Mouse (Mus musculus): ENCODE results near the gene Pnkd. TPM values are rescaled to one million over a fixed set of nuclear protein-coding genes. Genes with fewer than 3 reads are reported as not detected.

The Pnkd gene
- total RNA-seq (2022), result 100 to 1,000 TPM; 170 to 190 (median 177) TPM

DNA sequence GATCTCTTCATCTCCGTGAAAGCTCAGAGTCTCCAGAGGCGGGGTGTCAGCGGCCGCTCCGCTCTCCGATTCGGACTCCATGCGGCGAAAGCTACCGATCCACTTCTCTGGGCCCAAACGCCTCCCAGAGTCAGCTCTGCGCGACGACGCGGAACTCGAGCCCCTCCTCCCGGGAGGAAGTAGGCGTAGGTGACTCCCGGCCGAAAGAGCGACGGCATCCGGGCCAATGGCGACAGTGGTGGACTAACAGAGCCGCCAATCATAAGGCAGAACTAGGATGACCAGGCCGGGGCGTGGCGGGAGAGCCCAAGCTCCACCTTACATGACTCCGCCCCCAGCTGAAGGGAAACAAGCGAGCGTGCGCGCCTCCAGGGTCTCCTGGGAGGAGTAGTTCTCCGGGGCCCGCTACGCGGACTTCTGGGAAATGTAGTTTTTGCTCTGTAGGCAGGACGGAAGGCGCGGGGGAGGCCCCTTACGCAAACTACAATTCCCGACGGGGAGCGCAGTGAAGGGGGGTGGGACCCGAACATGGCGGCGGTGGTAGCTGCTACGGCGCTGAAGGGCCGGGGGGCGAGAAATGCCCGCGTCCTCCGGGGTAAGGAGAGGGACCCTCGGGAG lies at the start of gene Pnkd, which contains the start of gene Aamp:
Pnkd (plus strand) TSS at position 388 of the 618 bp plus-strand sequence.
Aamp (minus strand) TSS at position 196 of the 618 bp plus-strand sequence.
- peak; percentile 100 for DNase-seq (ENCODE audit: low spot score in 2 of 2)

DNA sequence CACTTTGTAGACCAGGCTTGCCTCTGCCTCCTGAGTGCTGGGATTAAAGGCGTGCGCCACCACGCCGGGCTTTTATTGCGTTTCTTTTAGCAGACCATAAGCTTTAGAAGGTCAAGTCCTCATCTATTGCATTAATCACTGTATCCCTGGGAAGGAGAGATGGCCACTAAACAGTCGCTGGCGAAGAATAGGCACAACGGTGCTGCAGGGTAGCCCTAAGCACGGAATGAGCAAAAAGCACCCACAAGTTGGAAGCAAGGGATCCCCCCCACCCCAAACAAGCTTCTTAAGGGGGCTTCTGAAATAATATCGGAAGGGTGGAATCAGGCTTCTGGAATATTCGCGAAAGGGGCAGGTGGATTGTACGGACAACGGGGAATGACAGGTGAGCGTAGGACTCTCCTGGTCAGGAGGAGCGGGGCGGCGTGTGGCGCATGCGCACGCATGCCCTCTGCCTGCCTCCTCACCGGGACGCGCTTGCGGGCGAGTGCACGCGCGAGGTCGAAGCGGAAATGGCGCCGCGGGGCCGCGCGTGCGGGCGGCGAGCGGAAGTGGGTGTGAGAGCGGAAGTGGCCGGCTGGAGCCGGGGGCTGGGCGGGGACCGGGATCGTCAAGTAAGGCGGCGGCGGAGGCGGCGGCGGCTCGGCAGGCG lies 48.7 kb upstream of the Pnkd start, which contains the start of gene Arpc2:
Arpc2 (plus strand) TSS at position 147 of the 652 bp plus-strand sequence.
- peak; percentile 92 to 95 for DNase-seq (ENCODE audit: low spot score in 2 of 2)

DNA sequence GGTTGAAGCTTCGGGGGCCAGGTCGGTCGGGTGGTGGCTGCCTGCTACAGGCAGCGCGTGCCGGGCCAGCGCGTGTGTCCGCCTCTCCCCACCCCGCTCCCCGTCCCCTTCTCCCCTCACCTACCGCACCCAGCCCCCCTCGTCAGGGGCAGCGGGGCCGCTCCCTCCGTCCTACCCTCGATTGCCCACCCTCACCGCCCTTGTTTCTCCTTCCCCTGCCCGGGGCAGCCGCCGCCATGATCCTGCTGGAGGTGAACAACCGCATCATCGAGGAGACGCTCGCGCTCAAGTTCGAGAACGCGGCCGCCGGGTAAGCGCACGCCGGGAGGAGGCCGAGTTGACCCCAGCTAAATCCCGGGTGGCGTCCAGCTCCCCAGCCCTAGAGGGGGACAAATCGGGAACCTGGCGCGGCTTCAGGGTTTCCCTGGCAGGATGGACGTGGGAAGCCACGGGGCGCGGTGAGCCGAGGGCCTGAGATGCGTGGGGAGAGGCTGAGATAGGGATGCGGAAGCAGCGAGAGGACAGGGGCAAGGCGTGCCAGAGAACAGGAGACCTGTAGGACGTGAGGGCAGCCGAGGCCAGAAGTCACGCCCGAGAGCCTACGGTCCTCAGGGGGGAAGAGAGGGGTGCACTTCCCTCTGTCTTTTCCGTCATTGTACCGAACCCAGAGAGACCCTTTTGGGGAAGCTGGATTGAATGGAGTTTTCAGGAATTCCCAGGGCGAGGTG lies 48.0 kb upstream of the Pnkd start:
- DNase-seq (ENCODE audit: low spot score in 2 of 2), result peak in 1 of 2 experiments; percentile 23

DNA sequence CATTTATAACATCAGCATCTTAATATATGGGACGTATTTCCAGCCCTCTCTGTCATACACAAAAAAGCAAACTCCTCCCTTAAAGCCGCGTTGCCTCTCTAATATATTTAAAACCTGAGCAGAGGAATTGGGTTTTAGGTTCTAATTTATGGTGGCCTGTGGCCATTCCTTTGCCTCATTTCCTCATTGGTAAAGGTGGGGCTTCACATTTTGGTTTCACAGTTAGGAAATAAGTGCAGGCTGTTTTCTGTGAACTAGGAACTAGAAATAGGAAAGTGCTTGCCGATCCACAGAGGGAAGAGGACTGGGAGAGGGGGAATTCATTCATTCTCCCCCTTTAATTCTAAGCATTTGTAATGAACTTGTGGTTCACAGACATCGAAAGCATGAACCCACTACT lies 47.1 kb upstream of the Pnkd start:
- DNase-seq (ENCODE audit: low spot score in 2 of 2), result no peak

DNA sequence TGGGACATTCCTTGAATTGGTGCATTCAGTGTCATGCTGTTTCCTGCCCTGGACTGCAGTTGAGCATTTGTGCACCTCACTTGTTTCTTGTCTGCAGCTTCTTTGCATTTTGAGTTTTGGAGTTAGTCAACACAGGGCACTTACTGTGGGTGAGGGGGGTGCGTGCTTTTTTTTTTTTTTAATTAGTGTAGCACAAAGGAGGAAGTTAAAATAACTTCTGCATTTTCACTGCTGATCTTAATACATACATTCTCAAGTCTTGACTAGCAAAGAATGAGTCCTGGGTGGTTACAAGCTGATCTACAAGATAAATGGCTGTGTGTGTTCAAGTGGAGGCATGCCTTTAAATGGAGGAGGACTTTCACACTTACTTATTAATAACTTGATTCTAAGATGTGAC lies 46.6 kb upstream of the Pnkd start:
- no peak for DNase-seq (ENCODE audit: low spot score in 2 of 2)

DNA sequence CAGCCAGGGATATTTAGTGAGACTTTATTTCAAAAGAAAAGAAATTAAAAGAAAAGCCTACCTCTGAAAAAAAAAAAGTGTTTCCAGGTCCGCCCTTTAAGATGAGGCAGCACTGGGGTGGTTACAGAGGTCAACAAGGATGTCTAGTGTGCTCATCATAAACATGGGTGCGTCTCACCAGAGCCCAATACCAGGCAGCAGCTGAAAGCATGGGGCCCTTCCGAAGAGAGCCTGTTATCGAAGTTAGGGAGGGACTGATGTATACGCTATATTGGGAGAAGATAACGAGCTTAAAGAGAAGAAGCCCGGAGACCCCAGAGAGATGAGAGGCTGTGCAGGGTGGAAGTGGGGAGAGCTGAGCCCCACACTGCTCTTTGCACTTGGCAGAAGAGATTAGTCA lies 45.6 kb upstream of the Pnkd start:
- no peak for DNase-seq (ENCODE audit: low spot score in 2 of 2)

DNA sequence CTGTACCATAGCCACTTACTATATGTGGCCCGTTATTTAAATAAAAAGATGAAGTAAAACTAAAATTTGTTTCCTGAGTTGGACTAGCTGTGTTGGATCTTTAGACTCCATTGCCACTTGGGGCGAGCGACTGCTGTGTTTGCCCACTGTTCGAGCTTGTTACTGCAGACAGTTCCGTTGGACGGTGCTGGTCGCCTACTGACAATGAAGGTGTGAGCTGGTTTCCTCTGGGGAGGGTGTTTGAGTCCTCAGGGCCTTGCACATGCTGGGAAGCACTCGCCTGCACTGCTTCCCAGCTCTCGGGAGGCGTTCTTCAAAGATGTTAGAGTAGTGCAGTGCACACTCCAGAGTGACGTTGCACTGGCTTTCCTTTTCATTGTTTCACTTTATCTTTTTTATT lies 45.1 kb upstream of the Pnkd start:
- DNase-seq (ENCODE audit: low spot score in 2 of 2), result peak in 1 of 2 experiments; percentile 23

DNA sequence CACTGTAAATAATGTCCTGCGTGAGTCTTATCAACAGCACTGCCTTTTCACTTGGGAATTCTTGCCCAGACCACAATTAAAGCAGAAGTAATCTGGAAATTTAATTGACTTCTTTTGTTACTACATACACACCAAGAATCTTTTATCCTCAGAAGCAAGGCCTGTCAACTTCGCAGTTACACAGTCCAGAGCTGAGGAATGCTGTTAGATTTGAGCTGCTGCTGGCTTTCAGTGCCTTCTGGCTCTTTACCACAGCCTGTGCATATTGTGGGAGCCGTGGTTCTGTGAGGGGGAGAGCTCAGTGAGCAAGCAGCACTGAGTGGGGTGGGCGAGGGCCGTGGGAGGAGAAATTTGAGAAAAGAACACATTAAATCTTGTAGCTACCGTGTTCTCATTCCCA lies 44.4 kb upstream of the Pnkd start:
- peak; percentile 77 to 80 for DNase-seq (ENCODE audit: low spot score in 2 of 2)

DNA sequence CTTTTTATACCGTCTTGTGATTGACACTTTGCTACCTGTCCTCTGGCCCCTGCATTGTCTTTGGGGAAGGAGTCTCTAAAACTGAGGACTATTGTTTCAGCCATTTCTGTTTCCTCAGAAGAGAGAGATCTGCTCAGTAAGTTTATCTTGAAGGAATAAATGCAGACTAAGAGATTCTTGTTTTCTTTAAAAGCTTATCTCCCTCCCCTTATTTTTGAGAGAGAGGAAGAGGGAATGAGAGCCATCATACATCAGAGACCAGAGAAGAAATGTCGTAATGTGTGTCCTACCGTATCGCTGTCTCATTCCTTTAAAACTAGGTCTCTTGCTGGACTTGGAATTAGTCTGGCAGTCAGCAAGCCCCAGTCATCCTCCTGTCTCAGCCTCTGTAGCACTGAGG lies 43.9 kb upstream of the Pnkd start:
- DNase-seq (ENCODE audit: low spot score in 2 of 2), result no peak

DNA sequence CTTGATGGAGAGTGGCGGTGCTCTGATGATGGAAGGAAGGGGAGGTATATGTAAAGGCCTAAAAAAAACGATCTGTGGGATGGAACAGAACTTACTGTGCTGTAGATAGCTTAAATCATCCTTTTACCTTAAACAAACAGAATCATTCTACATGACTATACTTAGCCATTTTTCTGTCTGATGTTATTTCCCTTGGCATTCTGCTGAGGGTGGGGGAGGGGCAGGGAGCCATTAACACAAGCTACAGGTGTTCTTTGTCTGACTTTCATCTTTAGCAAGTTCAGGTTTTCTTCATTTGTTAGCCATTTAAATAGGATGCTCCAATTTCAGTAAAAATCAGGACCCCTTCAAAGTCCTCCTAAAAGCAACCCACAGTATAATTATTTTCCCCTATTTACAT lies 39.2 kb upstream of the Pnkd start:
- no peak for DNase-seq (ENCODE audit: low spot score in 2 of 2)

DNA sequence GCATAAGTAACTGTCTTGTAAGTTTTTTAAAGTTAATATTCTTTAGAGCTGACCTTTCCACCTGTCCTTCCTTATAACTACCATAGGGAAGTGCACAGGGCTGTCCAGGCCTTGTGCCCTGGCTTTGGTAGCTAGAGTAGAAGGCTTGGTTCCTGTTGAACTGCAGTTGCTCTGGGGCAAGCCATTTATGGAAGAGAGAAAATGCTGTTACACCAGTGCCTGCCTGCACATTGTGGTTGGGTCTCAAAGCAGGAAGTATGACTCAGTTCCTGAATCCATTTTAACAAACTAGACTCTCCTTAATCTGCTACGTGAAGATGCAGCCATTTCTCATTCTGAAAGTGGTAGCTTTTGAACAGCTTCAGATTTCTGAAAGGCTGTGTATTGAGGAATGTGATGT lies 35.9 kb upstream of the Pnkd start:
- DNase-seq (ENCODE audit: low spot score in 2 of 2), result no peak

DNA sequence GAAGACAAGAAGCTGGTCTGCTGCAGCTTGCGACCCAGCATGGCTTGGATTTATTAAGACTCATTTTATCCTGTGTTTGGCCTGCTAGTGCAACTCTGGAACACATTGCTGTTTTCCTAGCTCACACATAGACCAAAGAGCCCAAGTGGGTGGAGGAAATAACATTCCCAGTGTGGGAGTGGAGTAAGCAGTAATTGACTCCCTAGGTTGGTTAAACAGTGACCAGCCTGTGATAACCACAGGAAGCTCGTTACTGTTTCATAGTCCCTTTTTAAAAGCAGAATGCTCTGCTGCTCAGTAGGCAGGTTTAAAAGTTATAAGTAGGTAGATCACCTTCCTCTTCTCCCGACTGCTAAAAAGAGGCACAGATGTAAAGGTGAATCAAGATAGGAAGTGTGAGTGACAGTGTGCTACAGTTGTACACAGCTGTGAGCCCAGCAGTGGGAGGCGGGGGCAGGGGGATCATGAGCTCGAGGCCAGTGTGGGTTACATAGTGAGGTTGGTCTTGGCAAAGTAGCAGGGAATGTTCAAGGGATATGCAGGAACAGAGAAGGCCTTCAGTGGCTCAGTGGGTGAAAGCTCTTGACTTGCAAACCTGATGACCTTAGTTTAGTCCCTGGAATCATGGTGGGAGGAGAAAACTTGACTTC lies 35.3 kb upstream of the Pnkd start:
- no peak for DNase-seq (ENCODE audit: low spot score in 2 of 2)

DNA sequence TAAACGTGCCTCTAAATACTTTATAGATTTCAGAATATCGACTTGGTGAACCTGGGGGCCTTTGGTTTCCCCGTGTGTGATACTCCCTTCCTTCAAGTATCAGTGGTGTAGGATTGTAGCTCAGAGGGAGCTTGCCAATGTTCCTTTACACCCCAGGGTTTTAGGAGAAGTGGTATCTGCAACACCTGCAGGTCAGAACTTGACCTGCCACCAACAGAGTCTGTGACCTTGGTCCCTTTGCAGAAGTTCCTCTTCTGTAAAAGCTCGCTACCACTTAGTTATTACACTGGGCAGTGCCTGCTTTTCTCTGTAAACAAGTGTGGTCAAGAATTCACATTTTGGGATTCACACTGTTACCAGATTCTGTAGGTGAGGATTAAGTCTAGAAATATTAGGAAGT lies 34.6 kb upstream of the Pnkd start:
- DNase-seq (ENCODE audit: low spot score in 2 of 2), result no peak

DNA sequence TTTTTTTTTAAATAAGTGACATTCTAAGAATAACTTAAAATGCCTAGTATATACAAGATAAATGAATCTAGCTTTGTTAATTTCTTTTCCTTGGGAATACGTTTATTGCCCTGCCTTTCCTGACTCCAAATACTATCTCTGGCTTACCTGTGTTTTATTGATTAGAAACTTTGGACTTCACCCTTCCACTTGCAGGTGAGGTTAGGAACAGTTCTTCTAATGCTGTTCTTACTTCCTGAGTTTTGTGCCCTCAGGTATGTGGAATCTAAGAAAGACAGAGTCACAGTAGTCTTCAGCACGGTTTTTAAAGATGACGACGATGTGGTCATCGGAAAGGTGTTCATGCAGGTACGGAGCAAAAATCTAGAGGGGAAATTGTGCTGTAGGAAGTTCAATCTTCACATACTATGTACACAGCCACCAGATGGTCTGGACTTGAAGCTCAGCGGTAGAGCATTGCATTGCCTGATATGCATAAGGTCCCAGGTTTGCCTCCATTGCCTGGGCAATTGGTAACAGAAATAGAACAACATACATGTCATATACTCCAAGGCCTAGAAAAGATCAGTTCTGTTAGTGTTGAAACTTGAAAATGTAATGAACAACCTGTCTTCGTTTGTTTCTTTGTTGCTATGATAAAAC lies 28.9 kb upstream of the Pnkd start:
- DNase-seq (ENCODE audit: low spot score in 2 of 2), result no peak

DNA sequence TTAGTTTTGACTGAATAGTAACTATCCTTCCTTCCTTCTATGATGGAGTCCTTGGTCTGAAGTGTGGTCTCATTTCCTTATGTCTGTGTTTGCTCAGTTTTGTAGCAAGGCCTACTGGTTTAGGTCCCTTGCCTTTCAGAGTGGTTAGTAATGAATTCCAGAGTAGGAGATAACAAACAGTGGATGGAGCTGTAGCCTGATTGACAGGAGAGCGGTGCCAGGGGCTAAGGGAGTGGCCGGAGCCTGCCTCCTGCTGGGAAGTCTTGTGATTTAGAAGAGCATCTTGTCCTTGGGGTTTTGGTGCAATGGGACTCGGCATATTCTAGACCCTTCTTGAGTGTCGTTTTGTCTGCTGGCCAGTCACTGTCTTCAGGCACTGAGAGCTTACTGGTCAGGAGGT lies 27.9 kb upstream of the Pnkd start:
- no peak for DNase-seq (ENCODE audit: low spot score in 2 of 2)

DNA sequence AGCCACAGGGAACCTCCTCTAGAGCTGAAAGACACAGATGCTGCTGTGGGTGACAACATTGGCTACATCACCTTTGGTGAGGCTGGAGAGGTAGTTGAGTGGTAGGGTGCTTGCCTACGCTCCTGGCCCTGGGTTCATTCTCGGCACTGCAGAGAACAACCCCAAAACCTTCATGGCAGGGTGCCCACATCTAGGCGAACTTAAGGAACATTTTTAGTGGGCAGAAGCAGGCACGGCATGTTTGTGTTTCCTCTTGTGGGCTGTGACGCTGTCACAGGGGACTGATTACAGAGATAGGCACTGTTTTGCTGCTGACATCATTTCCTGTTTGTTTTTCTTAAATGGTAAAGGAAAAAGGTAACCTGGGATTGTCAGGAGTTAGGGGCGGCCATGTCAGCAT lies 22.2 kb upstream of the Pnkd start:
- DNase-seq (ENCODE audit: low spot score in 2 of 2), result no peak

DNA sequence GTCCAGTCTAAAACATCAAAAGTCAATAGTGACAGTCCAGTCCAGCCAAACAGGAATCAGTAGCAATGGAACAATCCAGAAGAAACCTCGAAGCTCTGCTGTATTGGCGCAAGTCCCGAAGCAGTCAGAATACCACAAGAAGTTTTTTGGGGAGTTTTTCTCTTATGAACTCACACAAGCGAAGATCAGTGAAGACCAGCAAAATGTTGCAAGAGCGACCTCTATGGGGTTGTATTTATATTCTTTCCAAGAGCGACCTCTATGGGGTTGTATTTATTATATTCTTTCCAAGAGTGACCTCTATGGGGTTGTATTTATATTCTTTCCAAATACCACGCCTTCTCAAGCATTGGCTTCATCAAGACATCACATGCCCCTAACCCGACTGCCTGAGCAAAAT lies 16.0 kb upstream of the Pnkd start:
- no peak for DNase-seq (ENCODE audit: low spot score in 2 of 2)

DNA sequence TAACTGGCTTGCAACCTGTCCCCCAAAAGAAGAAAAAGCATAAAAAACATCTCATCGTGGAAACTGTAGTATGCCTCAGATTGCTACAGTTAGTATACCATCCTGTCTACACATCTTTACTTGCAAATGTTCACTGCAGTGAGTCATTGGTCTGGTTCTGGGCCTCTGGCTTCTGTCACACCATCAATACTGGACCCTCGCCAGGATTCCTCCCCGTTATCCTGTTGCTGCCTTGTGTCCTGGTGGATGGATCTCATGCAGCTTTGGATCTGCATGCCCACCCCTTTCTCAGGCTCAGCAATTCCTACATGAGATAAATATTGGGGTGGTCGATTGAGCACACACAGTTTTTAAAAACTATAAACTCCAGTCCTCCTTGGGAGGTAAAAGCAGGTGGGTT lies 13.1 kb upstream of the Pnkd start:
- DNase-seq (ENCODE audit: low spot score in 2 of 2), result no peak

DNA sequence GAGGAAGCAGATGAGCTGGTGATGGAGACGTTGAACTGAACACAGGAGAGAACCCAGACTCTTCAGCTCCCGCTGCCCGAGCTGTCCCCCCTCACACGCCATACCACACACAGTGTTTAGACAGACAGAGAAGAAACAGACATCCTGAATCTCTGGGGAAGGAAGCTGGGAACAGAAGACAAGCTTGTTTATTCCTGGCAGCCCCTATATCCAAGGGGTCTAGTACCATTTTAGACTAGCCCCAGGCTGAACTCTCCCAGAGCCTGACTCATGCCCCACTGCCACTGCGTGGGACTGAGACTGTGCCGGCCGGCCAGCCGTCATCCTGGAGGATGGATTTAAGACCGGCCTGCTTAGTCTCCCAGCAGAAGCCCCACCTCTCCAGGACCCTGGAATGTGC lies 9.7 kb upstream of the Pnkd start:
- DNase-seq (ENCODE audit: low spot score in 2 of 2), result no peak

DNA sequence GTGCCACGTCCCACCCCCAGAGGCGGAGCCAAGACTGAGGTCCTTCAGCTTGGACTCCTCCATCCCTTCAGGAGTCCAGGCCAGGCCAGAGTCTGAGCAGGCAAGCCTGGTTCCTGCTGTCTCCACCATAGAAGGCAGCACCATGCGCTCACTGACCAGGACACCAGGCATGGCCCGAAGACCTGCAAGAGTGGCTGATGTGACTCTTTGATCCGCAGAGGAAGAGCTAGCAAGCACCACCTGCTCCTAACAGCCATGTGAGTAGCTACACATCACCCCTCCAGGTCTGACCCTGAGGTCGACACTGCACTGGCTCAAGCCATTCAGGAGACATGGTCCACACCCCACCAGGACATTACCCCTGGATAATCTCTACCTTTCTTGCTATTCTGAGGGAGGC lies 7.7 kb upstream of the Pnkd start:
- DNase-seq (ENCODE audit: low spot score in 2 of 2), result no peak

DNA sequence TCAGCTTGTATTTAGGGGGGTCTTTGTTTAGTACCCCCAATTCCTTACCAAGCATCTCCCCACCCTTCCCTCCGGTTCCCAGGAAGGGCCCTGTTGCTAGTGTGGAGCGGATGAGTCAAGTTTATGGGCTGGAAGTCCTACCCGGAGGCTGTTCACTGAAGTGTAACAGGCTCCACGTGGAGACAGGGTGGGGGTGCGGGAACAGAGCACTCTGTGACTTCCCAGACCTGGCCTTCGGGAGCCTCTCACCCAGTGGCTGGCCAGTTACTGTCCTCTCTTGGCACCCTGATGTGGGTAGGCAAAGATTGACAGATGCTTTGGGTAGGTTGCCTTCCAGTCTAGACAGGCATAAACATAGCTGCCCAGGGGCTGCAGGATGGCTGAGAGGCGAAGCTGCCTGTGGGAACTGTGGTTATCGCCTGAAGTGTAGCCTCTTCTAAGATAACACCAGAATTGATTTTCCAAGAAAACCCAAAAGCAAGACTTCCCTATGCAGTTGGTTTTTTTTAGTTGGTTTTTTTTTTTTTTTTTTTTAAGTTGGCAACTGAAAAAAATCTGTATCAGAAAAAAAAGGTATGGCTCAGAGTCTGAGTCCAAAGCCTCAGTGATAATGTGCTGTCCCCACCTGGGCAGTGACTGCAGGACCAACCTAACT lies 6.7 kb upstream of the Pnkd start:
- DNase-seq (ENCODE audit: low spot score in 2 of 2), result no peak

All from layer of hippocampus, adult 8-10 months (tissue).